Mouse (Mus musculus) forebrain, embryonic 12.5 days (tissue): ENCODE data around the gene Erg. TPM values are rescaled to one million over a fixed set of nuclear protein-coding genes. Genes with fewer than 3 reads are reported as not detected.

Experiments used
- ATAC-seq: fragments of 200-750 bp; cut with Nextera tagmentation; 2 replicates; pipeline ENCODE4 v1.8.0; 2017; ENCODE audit warnings: moderate TSS enrichment; ENCODE audit not compliant: low FRiP score
- H3K27ac ChIP-seq: fragments of 300-500 bp; sonication (generic); 2 replicates; pipeline ENCODE4 v1.5.1; 2016; ENCODE audit warnings: mild to moderate bottlenecking
- H3K27me3 ChIP-seq: fragments of 300-500 bp; sonication (generic); 2 replicates; pipeline ENCODE4 v1.6.1; 2016; ENCODE audit warnings: mild to moderate bottlenecking
- H3K36me3 ChIP-seq: fragments of 300-500 bp; sonication (generic); replicated peaks from 2 replicates; pipeline ENCODE4 v1.6.1; 2016; ENCODE audit warnings: mild to moderate bottlenecking
- H3K4me1 ChIP-seq: fragments of 300-500 bp; sonication (generic); 2 replicates; pipeline ENCODE4 v1.6.1; 2016
- H3K4me2 ChIP-seq: fragments of 300-500 bp; sonication (generic); 2 replicates; pipeline ENCODE4 v1.6.1; 2016; ENCODE audit warnings: mild to moderate bottlenecking, moderate library complexity
- H3K4me3 ChIP-seq: fragments of 300-500 bp; sonication (generic); replicated peaks from 2 replicates; pipeline ENCODE4 v1.5.1; 2016; ENCODE audit warnings: mild to moderate bottlenecking
- H3K9ac ChIP-seq: fragments of 300-500 bp; sonication (generic); 2 replicates; pipeline ENCODE4 v1.6.1; 2016; ENCODE audit warnings: mild to moderate bottlenecking
- H3K9me3 ChIP-seq: fragments of 300-500 bp; sonication (generic); 2 replicates; pipeline ENCODE4 v1.6.1; 2016
- WGBS: fragments of 180-500 bp; shearing (Covaris S2); methylation state at CpG from one replicate; pipeline ENCODE4 v1.1.7; 2016; 5-methylcytosine and 5-hydroxymethylcytosine counted together
- polyA plus RNA-seq: library from polyadenylated mRNA; unstranded; fragments of >200 nt; fragmentation: Nextera tagmentation; extraction: Ambion mirVana; gene quantifications from 2 replicates; pipeline ENCODE4 v1.2.1, GENCODE M21; 2016

The Erg gene
- polyA plus RNA-seq, 1 experiment from 2014 or later = 3.4 TPM

- no peaks in the 10 kb centered on the region for H3K27me3 ChIP-seq
- WGBS = 83% methylated on average over 5 of the region's 5 CpGs
- H3K27ac ChIP-seq = no peak overlapping the region
- no peak for ATAC-seq
- no peak overlapping the region for H3K4me2 ChIP-seq
- no peaks in the 10 kb centered on the region for H3K36me3 ChIP-seq
- no peak overlapping the region for H3K4me3 ChIP-seq
- no peaks in the 10 kb centered on the region for H3K9me3 ChIP-seq
- peaks cover 15% of the 10 kb centered on the region for H3K4me1 ChIP-seq
- no peak overlapping the region for H3K9ac ChIP-seq
These were observed 163.7 kb downstream of the Erg start for GRCm38 (mm10) chr16:95422658-95423073.

- H3K4me1 ChIP-seq = peaks cover 15% of the 10 kb centered on the region
- WGBS = 36% methylated on average over 7 of the region's 7 CpGs
- H3K27me3 ChIP-seq = no peaks in the 10 kb centered on the region
- no peak overlapping the region for H3K9ac ChIP-seq
- H3K9me3 ChIP-seq = no peaks in the 10 kb centered on the region
- H3K36me3 ChIP-seq = no peaks in the 10 kb centered on the region
- H3K27ac ChIP-seq = no peak overlapping the region
- no peak overlapping the region for H3K4me3 ChIP-seq
- no peak overlapping the region for H3K4me2 ChIP-seq
- ATAC-seq = no peak
These were observed 165.0 kb downstream of the Erg start for GRCm38 (mm10) chr16:95421235-95421886.

GRCm38 (mm10) chr16:95415921-95416320 lies 170.5 kb downstream of the Erg start:
- H3K27me3 ChIP-seq = no peaks in the 10 kb centered on the region
- ATAC-seq = no peak
- H3K4me3 ChIP-seq = no peak overlapping the region
- H3K36me3 ChIP-seq = no peaks in the 10 kb centered on the region
- no peaks in the 10 kb centered on the region for H3K9me3 ChIP-seq
- peaks cover 2% of the 10 kb centered on the region; the same call in 1 of the 2 replicates for H3K4me1 ChIP-seq
- no peak overlapping the region for H3K4me2 ChIP-seq
- no peak overlapping the region for H3K27ac ChIP-seq
- 93% methylated on average over 4 of the region's 4 CpGs for WGBS
- no peak overlapping the region for H3K9ac ChIP-seq

- WGBS = 80% methylated on average over 9 of the region's 9 CpGs
- H3K4me2 ChIP-seq = no peak overlapping the region
- ATAC-seq = no peak
- H3K36me3 ChIP-seq = no peaks in the 10 kb centered on the region
- H3K27ac ChIP-seq = no peak overlapping the region
- H3K4me1 ChIP-seq = no peaks in the 10 kb centered on the region
- no peak overlapping the region for H3K9ac ChIP-seq
- H3K9me3 ChIP-seq = no peaks in the 10 kb centered on the region
- no peaks in the 10 kb centered on the region for H3K27me3 ChIP-seq
- H3K4me3 ChIP-seq = no peak overlapping the region
These were observed 171.0 kb downstream of the Erg start for GRCm38 (mm10) chr16:95415372-95415771.

- Histone ChIP-seq H3K4me3 (no peak overlapping the region), H3K27ac (no peak overlapping the region), H3K27me3 (no peaks in the 10 kb centered on the region), H3K4me2 (no peak overlapping the region), H3K4me1 (no peaks in the 10 kb centered on the region), H3K36me3 (no peaks in the 10 kb centered on the region), H3K9me3 (no peaks in the 10 kb centered on the region), H3K9ac (no peak overlapping the region)
- ATAC-seq = no peak
- WGBS = 75% methylated on average over 3 of the region's 3 CpGs
These were observed 172.9 kb downstream of the Erg start for GRCm38 (mm10) chr16:95413401-95413959.

- no peaks in the 10 kb centered on the region for H3K9me3 ChIP-seq
- 73% methylated on average over 14 of the region's 14 CpGs for WGBS
- H3K9ac ChIP-seq = no peak overlapping the region
- H3K4me1 ChIP-seq = no peaks in the 10 kb centered on the region
- no peak overlapping the region for H3K4me3 ChIP-seq
- H3K27ac ChIP-seq = no peak overlapping the region
- H3K27me3 ChIP-seq = no peaks in the 10 kb centered on the region
- no peak overlapping the region for H3K4me2 ChIP-seq
- no peak for ATAC-seq
- no peaks in the 10 kb centered on the region for H3K36me3 ChIP-seq
These were observed 178.3 kb downstream of the Erg start for GRCm38 (mm10) chr16:95408096-95408495.

GRCm38 (mm10) chr16:95405496-95405895 lies 180.9 kb downstream of the Erg start:
- H3K4me3 ChIP-seq = no peak overlapping the region

GRCm38 (mm10) chr16:95403453-95403852 lies 182.9 kb downstream of the Erg start:
- WGBS = 91% methylated on average over 5 of the region's 5 CpGs
- Histone ChIP-seq H3K27ac (no peak overlapping the region), H3K36me3 (no peaks in the 10 kb centered on the region), H3K9me3 (no peaks in the 10 kb centered on the region), H3K9ac (no peak overlapping the region), H3K4me3 (no peak overlapping the region), H3K4me2 (no peak overlapping the region), H3K27me3 (no peaks in the 10 kb centered on the region), H3K4me1 (no peaks in the 10 kb centered on the region)
- no peak for ATAC-seq

More at GRCm38 (mm10) chr16:95405496-95405895, 180.9 kb downstream of the Erg start:
- 96% methylated on average over 3 of the region's 3 CpGs for WGBS
- Histone ChIP-seq H3K36me3 (no peaks in the 10 kb centered on the region), H3K9ac (no peak overlapping the region), H3K27me3 (no peaks in the 10 kb centered on the region), H3K9me3 (no peaks in the 10 kb centered on the region), H3K27ac (no peak overlapping the region), H3K4me2 (no peak overlapping the region), H3K4me1 (no peaks in the 10 kb centered on the region)
- no peak for ATAC-seq

GRCm38 (mm10) chr16:95401869-95402268 lies 184.5 kb downstream of the Erg start:
- Histone ChIP-seq H3K4me2 (no peak overlapping the region), H3K9ac (no peak overlapping the region), H3K27me3 (no peaks in the 10 kb centered on the region), H3K9me3 (no peaks in the 10 kb centered on the region), H3K36me3 (no peaks in the 10 kb centered on the region), H3K4me1 (no peaks in the 10 kb centered on the region), H3K4me3 (no peak overlapping the region), H3K27ac (no peak overlapping the region)
- no peak for ATAC-seq
- WGBS = 88% methylated on average over 9 of the region's 9 CpGs

- H3K9ac ChIP-seq = no peak overlapping the region
- H3K36me3 ChIP-seq = no peaks in the 10 kb centered on the region
- no peaks in the 10 kb centered on the region for H3K27me3 ChIP-seq
- no peak overlapping the region for H3K27ac ChIP-seq
- H3K4me1 ChIP-seq = no peaks in the 10 kb centered on the region
- no peak overlapping the region for H3K4me3 ChIP-seq
- no peaks in the 10 kb centered on the region for H3K9me3 ChIP-seq
- H3K4me2 ChIP-seq = no peak overlapping the region
- ATAC-seq = no peak
- 79% methylated on average over 11 of the region's 11 CpGs for WGBS
These were observed 187.5 kb downstream of the Erg start for GRCm38 (mm10) chr16:95398761-95399343.

GRCm38 (mm10) chr16:95390787-95391186 lies 195.6 kb downstream of the Erg start:
- Histone ChIP-seq H3K27me3 (no peaks in the 10 kb centered on the region), H3K4me1 (no peaks in the 10 kb centered on the region), H3K4me3 (no peak overlapping the region), H3K9ac (no peak overlapping the region), H3K4me2 (no peak overlapping the region), H3K9me3 (no peaks in the 10 kb centered on the region), H3K36me3 (no peaks in the 10 kb centered on the region), H3K27ac (no peak overlapping the region)
- ATAC-seq = no peak
- WGBS = 85% methylated on average over 1 of the region's 1 CpGs

GRCm38 (mm10) chr16:95388811-95389529 lies 197.4 kb downstream of the Erg start:
- 83% methylated on average over 4 of the region's 4 CpGs for WGBS
- H3K9me3 ChIP-seq = no peaks in the 10 kb centered on the region
- no peaks in the 10 kb centered on the region for H3K36me3 ChIP-seq
- H3K4me1 ChIP-seq = no peaks in the 10 kb centered on the region
- H3K9ac ChIP-seq = no peak overlapping the region
- H3K4me2 ChIP-seq = no peak overlapping the region
- no peak for ATAC-seq
- H3K4me3 ChIP-seq = no peak overlapping the region
- H3K27me3 ChIP-seq = no peaks in the 10 kb centered on the region
- H3K27ac ChIP-seq = no peak overlapping the region
